7 mouse cellular contexts compared by ENCODE assay signal in the genomic region with DNA sequence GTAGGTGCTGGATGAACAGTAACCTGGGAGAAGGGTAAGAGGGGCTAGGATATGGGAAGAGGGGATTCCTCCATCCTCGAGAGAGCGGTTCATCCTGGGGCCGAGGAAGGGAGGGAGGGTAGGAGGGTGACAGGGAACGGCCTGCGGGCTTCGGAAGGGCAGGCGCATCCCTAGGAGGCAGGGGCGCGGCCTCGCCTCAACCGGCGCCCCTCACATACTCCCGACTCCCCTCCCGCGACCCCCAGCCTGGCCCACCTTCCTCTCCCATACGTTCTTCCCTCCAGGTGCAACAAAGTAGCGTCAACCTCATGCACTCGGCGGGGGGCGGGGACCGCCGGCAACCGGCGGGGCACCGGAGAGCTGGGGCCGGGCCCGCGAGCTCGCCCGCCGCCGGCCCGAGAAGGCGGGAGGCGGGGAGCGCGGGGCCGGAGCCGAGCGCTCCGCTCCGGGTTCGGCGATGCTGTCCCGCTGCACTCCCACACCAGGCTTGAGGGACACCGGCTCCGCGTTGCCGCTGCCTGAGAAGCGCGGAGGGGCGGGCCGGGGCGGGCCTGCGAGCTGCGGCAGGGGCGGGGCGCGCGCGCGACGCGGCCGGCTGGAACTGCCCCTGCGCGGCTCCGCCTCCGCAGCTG. TPM values are rescaled to one million over a fixed set of nuclear protein-coding genes. Genes with fewer than 3 reads are reported as not detected.
DNase-seq lines count a peak whose midpoint lies in the region; ATAC-seq and TF ChIP-seq lines count a peak whose summit lies in the region.

A gene (minus strand): TSS at position 513 of the 632 bp plus-strand sequence.

- no peaks in the 10 kb centered on the region for H3K4me1 ChIP-seq in liver, adult 2 months (ENCODE audit: control insufficient read depth, insufficient read depth, low read length)
- peaks cover 3% of the 10 kb centered on the region for H3K4me1 ChIP-seq in small intestine, adult 2 months (ENCODE audit: control insufficient read depth, insufficient read depth, insufficient read length, low read length)

- no peak for ATAC-seq in granulocyte monocyte progenitor cell, adult 5-6 weeks (replicated peaks; ENCODE audit: poor library complexity, severe bottlenecking)

- under 1% methylated on average over 53 of the region's 69 CpGs for WGBS in liver, adult 2 months
- under 1% methylated on average over 52 of the region's 69 CpGs for WGBS in small intestine, adult 2 months

- no peak for DNase-seq in liver, adult 2 months (ENCODE audit: extremely low read depth, low read depth, low spot score)
- DNase-seq in liver = no peak
- no peak for DNase-seq in adrenal gland, postnatal 4 days (ENCODE audit: low spot score in 2 of 2)
- no peak for DNase-seq in left cerebral cortex, postnatal 4 days
- no peak for DNase-seq in spleen, postnatal 10 days (ENCODE audit: low spot score in 2 of 2)

- H3K4me3 ChIP-seq in liver, adult 2 months (ENCODE audit: insufficient read depth, low read depth, low read length) = peak within 1 kb of the TSS; percentile 67
- H3K4me3 ChIP-seq in small intestine, adult 2 months (ENCODE audit: low read depth, low read length) = peak within 1 kb of the TSS; percentile 67

- peak within 1 kb of the TSS; percentile 61 for H3K9ac ChIP-seq in liver, adult 2 months (ENCODE audit: low read depth, low read length)

- TF ChIP-seq POLR2A in liver, adult 2 months (IDR thresholded peaks at IDR 0.05; ENCODE audit: extremely low read depth, insufficient read depth, low read length) = no peak
- peak; percentile 29; the same call in 1 of the 2 replicates for TF ChIP-seq POLR2A in small intestine, adult 2 months (IDR thresholded peaks at IDR 0.05; ENCODE audit: low read depth, low read length)

- no peaks in the 10 kb centered on the region for H3K36me3 ChIP-seq in liver, adult 2 months (ENCODE audit: control insufficient read depth, insufficient read depth, low read length)
- H3K36me3 ChIP-seq in small intestine, adult 2 months (ENCODE audit: control insufficient read depth, insufficient read depth, low read length) = no peaks in the 10 kb centered on the region

- H3K27me3 ChIP-seq in liver, adult 2 months (ENCODE audit: control insufficient read depth, insufficient read depth, low read length) = no peaks in the 10 kb centered on the region
- H3K27me3 ChIP-seq in small intestine, adult 2 months (ENCODE audit: control insufficient read depth, insufficient read depth, low read length) = no peaks in the 10 kb centered on the region

- no peak within 1 kb of the TSS for H3K27ac ChIP-seq in liver, adult 2 months (replicated peaks; ENCODE audit: insufficient read depth, low read depth, low read length)
- H3K27ac ChIP-seq in small intestine, adult 2 months (ENCODE audit: insufficient read depth, low read depth, low read length) = peak within 1 kb of the TSS; percentile 11; the same call in 1 of the 2 replicates

- no peaks in the 10 kb centered on the region for H3K79me2 ChIP-seq in liver, adult 2 months (ENCODE audit: control insufficient read depth, insufficient read depth, low read length)

- intact Hi-C loops in left cerebral cortex, postnatal 4 days (cut with DNase I) = no loop called here

- no peak for TF ChIP-seq CTCF in liver, adult 2 months (IDR thresholded peaks at IDR 0.05; ENCODE audit: low read depth, low read length)
- no peak for TF ChIP-seq CTCF in small intestine, adult 2 months (IDR thresholded peaks at IDR 0.05; ENCODE audit: extremely low read depth, insufficient read length, insufficient replicate concordance, low read depth, low read length)

RNA-seq across cellular contexts. Expression of the gene that starts here (rescaled TPM):
- total RNA-seq in liver, adult 2 months (2014; rRNA removed) = 0.83 and 1.1 TPM in 2 replicates
- polyA plus RNA-seq in liver, adult 2 months (2012; rRNA removed) = 2.1 and 2.7 TPM in 2 replicates
- total RNA-seq in adrenal gland, postnatal 4 days (2021) = 10 to 100 TPM; 31.1 to 32.3 TPM
- 30.6 and 30.9 TPM in 2 replicates for total RNA-seq in granulocyte monocyte progenitor cell, adult 5-6 weeks (2014; fragmentation: Nextera tagmentation)
- 11.4 and 13.6 TPM in 2 replicates for total RNA-seq in granulocyte monocyte progenitor cell, adult 5-6 weeks (2017)
- 10 to 100 TPM; 68.6 to 74.2 TPM for total RNA-seq in left cerebral cortex, postnatal 4 days (2021)
- 6.4 and 6.8 TPM in 2 replicates for polyA plus RNA-seq in small intestine, adult 2 months (2012; rRNA removed)
